Mouse (Mus musculus): ENCODE data around the gene Kdm5c. TPM values are rescaled to one million over a fixed set of nuclear protein-coding genes. Genes with fewer than 3 reads are reported as not detected.

The Kdm5c gene
- polyA plus RNA-seq, 1 experiment from 2014 or later = 43.4 TPM

DNA sequence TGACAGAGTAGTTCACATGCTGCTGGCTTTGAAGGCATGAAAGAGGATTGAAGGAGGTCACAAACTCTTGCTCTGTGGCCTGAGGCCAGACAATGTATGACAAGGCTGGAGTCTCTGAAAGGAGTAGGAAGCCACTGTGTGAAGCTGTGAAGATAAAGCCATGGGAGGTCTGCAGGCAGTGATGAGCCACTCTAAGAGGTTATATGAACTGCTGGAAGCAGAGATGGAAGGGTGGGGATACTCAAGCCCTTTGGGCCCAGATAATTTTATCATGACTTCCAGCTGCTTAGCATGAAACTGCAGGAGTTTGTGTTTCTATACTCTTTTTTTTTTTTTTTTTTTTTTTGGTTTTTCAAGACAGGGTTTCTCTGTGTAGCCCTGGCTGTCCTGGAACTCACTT, 74.6 kb downstream of the Kdm5c start:
- no peak overlapping the region for H3K9ac ChIP-seq
- H3K27ac ChIP-seq = no peak overlapping the region
- no peaks in the 10 kb centered on the region for H3K9me3 ChIP-seq
- H3K27me3 ChIP-seq = peaks cover 12% of the 10 kb centered on the region; the same call in 1 of the 2 replicates
- H3K4me1 ChIP-seq = no peaks in the 10 kb centered on the region
- no peak for ATAC-seq (ENCODE audit: borderline replicate concordance, extremely low read depth, low FRiP score, low TSS enrichment)
- H3K4me3 ChIP-seq = no peak overlapping the region
- H3K36me3 ChIP-seq = no peaks in the 10 kb centered on the region
- no peak overlapping the region for H3K4me2 ChIP-seq

DNA sequence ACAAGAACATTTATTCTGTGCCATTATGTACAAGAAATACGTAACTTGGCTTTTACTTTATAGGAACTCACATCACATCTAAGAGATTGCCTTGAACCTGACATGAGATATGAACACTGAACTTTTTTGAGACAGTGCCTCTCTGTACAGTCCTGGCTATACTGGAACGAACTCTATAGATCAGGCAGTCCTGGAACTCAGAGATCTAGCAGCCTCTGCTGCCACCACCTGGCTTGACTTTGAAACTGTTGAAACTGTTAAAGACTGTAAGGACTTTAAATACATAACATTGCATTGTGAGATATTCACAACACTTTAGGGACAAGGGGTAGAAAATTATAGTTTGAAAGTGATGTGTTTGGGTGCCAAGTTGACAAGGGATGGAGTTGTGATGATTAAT, 75.1 kb downstream of the Kdm5c start:
- no peak for ATAC-seq (ENCODE audit: borderline replicate concordance, extremely low read depth, low FRiP score, low TSS enrichment)
- Histone ChIP-seq H3K9ac (no peak overlapping the region), H3K27ac (no peak overlapping the region), H3K4me2 (no peak overlapping the region), H3K27me3 (peaks cover 12% of the 10 kb centered on the region; the same call in 1 of the 2 replicates), H3K4me1 (no peaks in the 10 kb centered on the region), H3K9me3 (no peaks in the 10 kb centered on the region), H3K4me3 (no peak overlapping the region), H3K36me3 (no peaks in the 10 kb centered on the region)
- WGBS = 61% methylated on average over 2 of the region's 2 CpGs

DNA sequence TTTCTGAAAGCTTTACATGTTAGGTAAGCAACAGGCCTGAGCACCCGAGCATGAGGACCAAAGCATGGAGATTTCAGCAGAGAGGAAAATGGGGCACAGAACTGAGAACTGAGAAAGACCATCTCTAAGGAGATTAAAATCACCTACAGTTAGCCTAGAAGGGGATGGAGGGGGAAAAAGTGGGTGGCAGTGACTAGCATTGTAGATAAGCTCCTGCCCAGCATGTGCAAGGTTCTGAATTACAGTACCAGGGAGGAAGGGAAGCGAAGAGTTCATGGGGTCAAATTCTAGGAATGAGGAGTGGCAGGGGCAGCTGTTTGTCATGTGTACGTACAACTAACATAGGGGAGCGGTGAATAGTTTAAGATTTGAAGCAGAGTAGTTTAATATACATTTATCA, 87.7 kb downstream of the Kdm5c start:
- H3K4me2 ChIP-seq = no peak overlapping the region
- H3K27ac ChIP-seq = no peak overlapping the region
- H3K4me1 ChIP-seq = no peaks in the 10 kb centered on the region
- no peak for ATAC-seq (ENCODE audit: borderline replicate concordance, extremely low read depth, low FRiP score, low TSS enrichment)
- no peak overlapping the region for H3K4me3 ChIP-seq
- no peaks in the 10 kb centered on the region for H3K36me3 ChIP-seq
- no peaks in the 10 kb centered on the region; the same call in 1 of the 2 replicates for H3K27me3 ChIP-seq
- no peaks in the 10 kb centered on the region for H3K9me3 ChIP-seq
- 70% methylated on average over 4 of the region's 4 CpGs for WGBS
- no peak overlapping the region for H3K9ac ChIP-seq

DNA sequence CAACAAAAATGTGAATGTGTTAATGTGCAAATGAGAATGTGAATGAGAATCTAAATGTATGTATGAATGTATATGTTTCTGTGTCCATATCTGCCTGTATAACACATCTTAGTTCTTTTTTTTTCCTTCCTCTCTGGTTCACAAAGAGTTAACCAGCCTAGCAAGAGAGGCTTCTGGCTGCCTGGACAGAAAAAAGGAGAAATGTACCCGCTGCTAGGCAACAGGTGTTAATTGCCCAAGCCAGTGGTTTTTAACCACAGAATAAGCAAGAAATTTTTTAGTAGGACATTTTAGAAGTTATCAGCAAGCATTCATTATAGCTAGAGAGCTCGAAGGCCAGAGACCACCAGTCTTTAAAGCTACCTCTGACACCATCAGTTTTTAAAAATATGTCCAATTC, 90.0 kb downstream of the Kdm5c start:
- Histone ChIP-seq H3K4me3 (no peak overlapping the region), H3K9me3 (no peaks in the 10 kb centered on the region), H3K4me2 (no peak overlapping the region), H3K27me3 (peaks cover 6% of the 10 kb centered on the region), H3K9ac (no peak overlapping the region), H3K36me3 (no peaks in the 10 kb centered on the region), H3K4me1 (no peaks in the 10 kb centered on the region), H3K27ac (no peak overlapping the region)
- no peak for ATAC-seq (ENCODE audit: borderline replicate concordance, extremely low read depth, low FRiP score, low TSS enrichment)
- 38% methylated on average over 2 of the region's 2 CpGs for WGBS

DNA sequence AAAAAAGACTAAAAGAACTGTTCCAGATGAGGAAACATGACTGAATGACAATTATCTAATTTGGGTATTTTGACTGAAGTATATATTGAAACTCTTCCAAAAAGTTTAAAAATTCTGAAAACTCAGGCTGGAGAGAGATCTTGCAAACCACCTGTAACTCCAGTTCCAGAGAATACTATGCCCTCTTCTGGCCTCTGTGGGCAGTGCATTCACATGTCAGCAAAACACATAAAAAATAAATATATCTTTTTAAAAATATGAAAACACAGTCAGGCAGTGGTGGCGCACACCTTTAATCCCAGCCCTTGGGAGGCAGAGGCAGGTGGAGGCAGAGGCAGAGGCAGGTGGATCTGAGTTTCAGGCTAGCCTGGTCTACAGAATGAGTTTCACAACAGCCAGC, 90.8 kb downstream of the Kdm5c start:
- no peak for ATAC-seq (ENCODE audit: borderline replicate concordance, extremely low read depth, low FRiP score, low TSS enrichment)
- WGBS = 89% methylated on average over 1 of the region's 1 CpGs
- peaks cover 9% of the 10 kb centered on the region for H3K27me3 ChIP-seq

More for the DNA sequence above, 90.8 kb downstream of the Kdm5c start:
- no peaks in the 10 kb centered on the region for H3K4me1 ChIP-seq
- no peak overlapping the region for H3K4me2 ChIP-seq
- H3K4me3 ChIP-seq = no peak overlapping the region
- no peak overlapping the region for H3K9ac ChIP-seq
- no peaks in the 10 kb centered on the region for H3K9me3 ChIP-seq
- H3K27ac ChIP-seq = no peak overlapping the region
- H3K36me3 ChIP-seq = no peaks in the 10 kb centered on the region

Other genes with a start within 250 kb of the Kdm5c start
- 211 and 216 TPM in 2 replicates for gene Hsd17b10, start 231.2 kb upstream of the Kdm5c start, polyA plus RNA-seq (2015; fragmentation: Nextera tagmentation; extraction: Ambion mirVana)
- 2.6 and 2.9 TPM in 2 replicates for gene Ribc1, start 216.7 kb upstream of the Kdm5c start, polyA plus RNA-seq (2015; fragmentation: Nextera tagmentation; extraction: Ambion mirVana)
- 107 and 116 TPM in 2 replicates for gene Smc1a, start 216.6 kb upstream of the Kdm5c start, polyA plus RNA-seq (2015; fragmentation: Nextera tagmentation; extraction: Ambion mirVana)
- gene Iqsec2, start 88.8 kb upstream of the Kdm5c start, polyA plus RNA-seq (2015; fragmentation: Nextera tagmentation; extraction: Ambion mirVana) = 3.0 and 3.8 TPM in 2 replicates
- 11.0 and 12.0 TPM in 2 replicates for gene Kantr, start 94.5 kb downstream of the Kdm5c start, polyA plus RNA-seq (2015; fragmentation: Nextera tagmentation; extraction: Ambion mirVana)
- 26.1 and 30.7 TPM in 2 replicates for gene Tspyl2, start 109.4 kb downstream of the Kdm5c start, polyA plus RNA-seq (2015; fragmentation: Nextera tagmentation; extraction: Ambion mirVana)
- 3.1 and 3.3 TPM in 2 replicates for gene Gpr173, start 135.7 kb downstream of the Kdm5c start, polyA plus RNA-seq (2015; fragmentation: Nextera tagmentation; extraction: Ambion mirVana)

All from lung, embryonic 15.5 days (tissue).